Mouse (Mus musculus) kidney, embryonic 16.5 days (tissue): ENCODE data around the gene Rcan3. TPM values are rescaled to one million over a fixed set of nuclear protein-coding genes. Genes with fewer than 3 reads are reported as not detected.
A peak's percentile ranks its signal among the peaks of the same experiment; 100 is the strongest.

ENCODE experiments used
- ATAC-seq: fragments of 200-750 bp; cut with Nextera tagmentation; 2 replicates; pipeline ENCODE4 v1.8.0; 2017; ENCODE audit warnings: moderate TSS enrichment; ENCODE audit not compliant: low FRiP score, low TSS enrichment
- H3K27ac ChIP-seq: fragments of 300-500 bp; sonication (generic); 2 replicates; pipeline ENCODE4 v1.5.1; 2014; ENCODE audit warnings: low read length
- H3K27me3 ChIP-seq: fragments of 300-500 bp; sonication (generic); 2 replicates; pipeline ENCODE4 v1.6.1; 2014; ENCODE audit warnings: low read length, control low read depth, mixed read lengths; ENCODE audit not compliant: insufficient read depth
- H3K36me3 ChIP-seq: fragments of 300-500 bp; sonication (generic); 2 replicates; pipeline ENCODE4 v1.6.1; 2014; ENCODE audit warnings: low read length, control low read depth, mixed read lengths; ENCODE audit not compliant: insufficient read depth
- H3K4me1 ChIP-seq: fragments of 300-500 bp; sonication (generic); 2 replicates; pipeline ENCODE4 v1.6.1; 2014; ENCODE audit warnings: low read length, control low read depth, mixed read lengths; ENCODE audit not compliant: insufficient read depth
- H3K4me2 ChIP-seq: fragments of 300-500 bp; sonication (generic); replicated peaks from 2 replicates; pipeline ENCODE4 v1.6.1; 2014; ENCODE audit warnings: low read depth, low read length
- H3K4me3 ChIP-seq: fragments of 300-500 bp; sonication (generic); 2 replicates; pipeline ENCODE4 v1.5.1; 2014; ENCODE audit warnings: mild to moderate bottlenecking, low read length
- H3K9ac ChIP-seq: fragments of 300-500 bp; sonication (generic); replicated peaks from 2 replicates; pipeline ENCODE4 v1.6.1; 2014; ENCODE audit warnings: low read length
- H3K9me3 ChIP-seq: fragments of 300-500 bp; sonication (generic); 2 replicates; pipeline ENCODE4 v1.6.1; 2016; ENCODE audit warnings: low read length, control low read depth
- WGBS: fragments of 180-500 bp; shearing (Covaris S2); extraction: QIAGEN DNeasy Blood & Tissue Kit; methylation state at CpG from one replicate; pipeline ENCODE4 v1.1.7; 2014; 5-methylcytosine and 5-hydroxymethylcytosine counted together
- polyA plus RNA-seq: library from polyadenylated mRNA; unstranded; fragments of >200 nt; fragmentation: Nextera tagmentation; extraction: Ambion mirVana; gene quantifications from 2 replicates; pipeline ENCODE4 v1.2.1, GENCODE M21; 2015

The Rcan3 gene
- 15.0 and 15.3 TPM in 2 replicates for polyA plus RNA-seq

- no peaks in the 10 kb centered on the region for H3K9me3 ChIP-seq
- H3K4me2 ChIP-seq: peak within 1 kb of the TSS; percentile 97
- ATAC-seq: peak; percentile 86
- no peaks in the 10 kb centered on the region for H3K36me3 ChIP-seq
- H3K4me1 ChIP-seq: peaks cover 16% of the 10 kb centered on the region
- peak within 1 kb of the TSS; percentile 91 for H3K9ac ChIP-seq
- peak within 1 kb of the TSS; percentile 63; the same call in 1 of the 2 replicates for H3K27ac ChIP-seq
- under 1% methylated on average over 70 of the region's 79 CpGs for WGBS
- H3K4me3 ChIP-seq: peak within 1 kb of the TSS; percentile 83
- H3K27me3 ChIP-seq: no peaks in the 10 kb centered on the region
These were observed at the start of gene Rcan3 for GRCm38 (mm10) chr4:135433443-135434394. Rcan3 (minus strand) TSS chr4:135433853.

- Histone ChIP-seq H3K27me3 (no peaks in the 10 kb centered on the region), H3K4me2 (no peak overlapping the region), H3K9me3 (no peaks in the 10 kb centered on the region), H3K27ac (no peak overlapping the region), H3K9ac (no peak overlapping the region), H3K36me3 (no peaks in the 10 kb centered on the region), H3K4me3 (no peak overlapping the region), H3K4me1 (no peaks in the 10 kb centered on the region)
- ATAC-seq: no peak
- whole genome bisulfite sequencing: 80% methylated on average over 9 of the region's 9 CpGs
These were observed 46.7 kb upstream of the Rcan3 start for GRCm38 (mm10) chr4:135480370-135480769.

GRCm38 (mm10) chr4:135477851-135478250 lies 44.2 kb upstream of the Rcan3 start:
- Histone ChIP-seq H3K27ac (no peak overlapping the region), H3K4me2 (no peak overlapping the region), H3K9ac (no peak overlapping the region), H3K27me3 (no peaks in the 10 kb centered on the region), H3K9me3 (no peaks in the 10 kb centered on the region), H3K4me3 (no peak overlapping the region), H3K36me3 (no peaks in the 10 kb centered on the region), H3K4me1 (no peaks in the 10 kb centered on the region)
- WGBS: 84% methylated on average over 10 of the region's 10 CpGs
- no peak for ATAC-seq

- no peaks in the 10 kb centered on the region for H3K4me1 ChIP-seq
- ATAC-seq: no peak
- no peak overlapping the region for H3K4me3 ChIP-seq
- H3K9me3 ChIP-seq: no peaks in the 10 kb centered on the region
- H3K9ac ChIP-seq: no peak overlapping the region
- no peak overlapping the region for H3K27ac ChIP-seq
- no peaks in the 10 kb centered on the region for H3K27me3 ChIP-seq
- 91% methylated on average over 11 of the region's 11 CpGs for WGBS
- peaks cover 14% of the 10 kb centered on the region; the same call in 1 of the 2 replicates for H3K36me3 ChIP-seq
- H3K4me2 ChIP-seq: no peak overlapping the region
These were observed 29.8 kb upstream of the Rcan3 start for GRCm38 (mm10) chr4:135463406-135463805.

GRCm38 (mm10) chr4:135453572-135453971 lies 19.9 kb upstream of the Rcan3 start:
- Histone ChIP-seq H3K9ac (no peak overlapping the region), H3K4me2 (no peak overlapping the region), H3K4me3 (no peak overlapping the region), H3K27me3 (no peaks in the 10 kb centered on the region), H3K4me1 (peaks cover 26% of the 10 kb centered on the region), H3K9me3 (0 out of 2 replicates have a peak, but pooled peaks cover 3% of the 10 kb centered on the region), H3K27ac (peak overlapping the region; percentile 56), H3K36me3 (0 out of 2 replicates have a peak, but pooled peaks cover 4% of the 10 kb centered on the region)
- 30% methylated on average over 12 of the region's 12 CpGs for WGBS
- ATAC-seq: peak; percentile 84

- Histone ChIP-seq H3K36me3 (0 out of 2 replicates have a peak, but pooled peaks cover 4% of the 10 kb centered on the region), H3K4me3 (no peak overlapping the region), H3K27ac (peak overlapping the region; percentile 56), H3K4me2 (no peak overlapping the region), H3K9ac (no peak overlapping the region), H3K27me3 (no peaks in the 10 kb centered on the region), H3K9me3 (0 out of 2 replicates have a peak, but pooled peaks cover 3% of the 10 kb centered on the region), H3K4me1 (peaks cover 26% of the 10 kb centered on the region)
- ATAC-seq: no peak
- 30% methylated on average over 6 of the region's 6 CpGs for WGBS
These were observed 19.5 kb upstream of the Rcan3 start for GRCm38 (mm10) chr4:135453164-135453563.

GRCm38 (mm10) chr4:135451360-135452015 lies 17.8 kb upstream of the Rcan3 start:
- 0 out of 2 replicates have a peak, but pooled peaks cover 3% of the 10 kb centered on the region for H3K9me3 ChIP-seq
- H3K27me3 ChIP-seq: no peaks in the 10 kb centered on the region
- H3K4me1 ChIP-seq: peaks cover 26% of the 10 kb centered on the region
- H3K4me2 ChIP-seq: peak overlapping the region; percentile 40
- H3K9ac ChIP-seq: peak overlapping the region; percentile 28
- 0 out of 2 replicates have a peak, but pooled peaks cover 4% of the 10 kb centered on the region for H3K36me3 ChIP-seq
- no peak overlapping the region for H3K27ac ChIP-seq
- peak overlapping the region; percentile 2; the same call in 1 of the 2 replicates for H3K4me3 ChIP-seq
- peak; percentile 31; the same call in 1 of the 2 replicates for ATAC-seq
- 36% methylated on average over 18 of the region's 18 CpGs for WGBS

GRCm38 (mm10) chr4:135442473-135442872 lies 8.8 kb upstream of the Rcan3 start:
- no peaks in the 10 kb centered on the region for H3K36me3 ChIP-seq
- 69% methylated on average over 5 of the region's 5 CpGs for WGBS
- no peaks in the 10 kb centered on the region for H3K9me3 ChIP-seq
- H3K9ac ChIP-seq: no peak overlapping the region
- peaks cover 6% of the 10 kb centered on the region for H3K4me1 ChIP-seq
- no peak for ATAC-seq
- H3K27me3 ChIP-seq: no peaks in the 10 kb centered on the region
- no peak overlapping the region for H3K27ac ChIP-seq
- no peak overlapping the region for H3K4me2 ChIP-seq
- no peak overlapping the region for H3K4me3 ChIP-seq

- whole genome bisulfite sequencing: 53% methylated on average over 9 of the region's 9 CpGs
- no peak for ATAC-seq
- no peaks in the 10 kb centered on the region for H3K27me3 ChIP-seq
These were observed 6.4 kb upstream of the Rcan3 start for GRCm38 (mm10) chr4:135439904-135440522.

More at GRCm38 (mm10) chr4:135439904-135440522, 6.4 kb upstream of the Rcan3 start:
- Histone ChIP-seq H3K9ac (no peak overlapping the region), H3K36me3 (no peaks in the 10 kb centered on the region), H3K4me2 (no peak overlapping the region), H3K9me3 (no peaks in the 10 kb centered on the region), H3K27ac (no peak overlapping the region), H3K4me1 (peaks cover 10% of the 10 kb centered on the region), H3K4me3 (no peak overlapping the region)
